Mouse (Mus musculus) heart, embryonic 16.5 days (tissue): ENCODE data around the gene Zfp462. TPM values are rescaled to one million over a fixed set of nuclear protein-coding genes. Genes with fewer than 3 reads are reported as not detected.

ENCODE experiments used
- ATAC-seq: fragments of 200-750 bp; cut with Nextera tagmentation; replicated peaks from 2 replicates; pipeline ENCODE4 v1.8.0; 2017; ENCODE audit warnings: moderate number of reproducible peaks; ENCODE audit not compliant: insufficient read depth, low FRiP score; ENCODE audit errors: extremely low read depth
- H3K27ac ChIP-seq: fragments of 300-500 bp; sonication (generic); 2 replicates; pipeline ENCODE4 v1.5.1; 2014; ENCODE audit warnings: mild to moderate bottlenecking, low read length, control low read depth, moderate library complexity
- H3K27me3 ChIP-seq: fragments of 300-500 bp; sonication (generic); 2 replicates; pipeline ENCODE4 v1.6.1; 2014; ENCODE audit warnings: low read length, mixed read lengths; ENCODE audit not compliant: control insufficient read depth, insufficient read depth
- H3K36me3 ChIP-seq: fragments of 300-500 bp; sonication (generic); 2 replicates; pipeline ENCODE4 v1.6.1; 2014; ENCODE audit not compliant: control insufficient read depth, insufficient read depth
- H3K4me1 ChIP-seq: fragments of 300-500 bp; sonication (generic); 2 replicates; pipeline ENCODE4 v1.6.1; 2014; ENCODE audit warnings: low read length, mixed read lengths; ENCODE audit not compliant: control insufficient read depth, insufficient read depth
- H3K4me2 ChIP-seq: fragments of 300-500 bp; sonication (generic); 2 replicates; pipeline ENCODE4 v1.6.1; 2014; ENCODE audit warnings: low read depth, mild to moderate bottlenecking, control low read depth, low read length
- H3K4me3 ChIP-seq: fragments of 300-500 bp; sonication (generic); 2 replicates; pipeline ENCODE4 v1.5.1; 2014; ENCODE audit warnings: mild to moderate bottlenecking, control low read depth, low read length
- H3K9ac ChIP-seq: fragments of 300-500 bp; sonication (generic); 2 replicates; pipeline ENCODE4 v1.6.1; 2014; ENCODE audit warnings: low read length, control low read depth
- H3K9me3 ChIP-seq: fragments of 300-500 bp; sonication (generic); replicated peaks from 2 replicates; pipeline ENCODE4 v1.6.1; 2016; ENCODE audit warnings: low read length; ENCODE audit not compliant: control insufficient read depth
- WGBS: fragments of 180-500 bp; shearing (Covaris S2); extraction: QIAGEN DNeasy Blood & Tissue Kit; methylation state at CpG from one replicate; pipeline ENCODE4 v1.1.7; 2014; 5-methylcytosine and 5-hydroxymethylcytosine counted together
- polyA plus RNA-seq: library from polyadenylated mRNA; unstranded; fragments of >200 nt; fragmentation: Nextera tagmentation; extraction: Ambion mirVana; gene quantifications from 2 replicates; pipeline ENCODE4 v1.2.1, GENCODE M21; 2015

Gene Zfp462
- polyA plus RNA-seq, 1 experiment from 2014 or later = 1.3 TPM

GRCm38 (mm10) chr4:55058901-55059300, 114.1 kb downstream of the Zfp462 start:
- Histone ChIP-seq H3K4me2 (no peak overlapping the region), H3K4me3 (no peak overlapping the region), H3K9me3 (no peaks in the 10 kb centered on the region), H3K27ac (no peak overlapping the region), H3K4me1 (no peaks in the 10 kb centered on the region), H3K36me3 (peaks cover 3% of the 10 kb centered on the region; the same call in 1 of the 2 replicates), H3K9ac (no peak overlapping the region), H3K27me3 (no peaks in the 10 kb centered on the region)
- WGBS = 80% methylated on average over 5 of the region's 5 CpGs
- ATAC-seq = no peak

- Histone ChIP-seq H3K4me3 (no peak overlapping the region), H3K27me3 (no peaks in the 10 kb centered on the region), H3K27ac (0 out of 2 replicates have a peak overlapping the region, but pooled peaks have one; percentile 18), H3K4me1 (peaks cover 2% of the 10 kb centered on the region; the same call in 1 of the 2 replicates), H3K9ac (no peak overlapping the region), H3K9me3 (no peaks in the 10 kb centered on the region), H3K36me3 (peaks cover 10% of the 10 kb centered on the region; the same call in 1 of the 2 replicates), H3K4me2 (no peak overlapping the region)
- 67% methylated on average over 17 of the region's 17 CpGs for WGBS
- no peak for ATAC-seq
These were observed 121.7 kb downstream of the Zfp462 start for GRCm38 (mm10) chr4:55066341-55067170.

- Histone ChIP-seq H3K9ac (no peak overlapping the region), H3K4me2 (no peak overlapping the region), H3K4me3 (no peak overlapping the region), H3K36me3 (peaks cover 11% of the 10 kb centered on the region; the same call in 1 of the 2 replicates), H3K4me1 (peaks cover 2% of the 10 kb centered on the region; the same call in 1 of the 2 replicates), H3K27ac (no peak overlapping the region), H3K9me3 (no peaks in the 10 kb centered on the region), H3K27me3 (no peaks in the 10 kb centered on the region)
- WGBS = 83% methylated on average over 5 of the region's 5 CpGs
- no peak for ATAC-seq
These were observed 126.7 kb downstream of the Zfp462 start for GRCm38 (mm10) chr4:55071535-55071934.

- no peak overlapping the region for H3K4me2 ChIP-seq
- no peaks in the 10 kb centered on the region for H3K27me3 ChIP-seq
- no peaks in the 10 kb centered on the region for H3K9me3 ChIP-seq
- 65% methylated on average over 11 of the region's 11 CpGs for WGBS
- peaks cover 21% of the 10 kb centered on the region for H3K36me3 ChIP-seq
- no peak for ATAC-seq
- H3K4me3 ChIP-seq = no peak overlapping the region
- H3K27ac ChIP-seq = no peak overlapping the region
- no peak overlapping the region for H3K9ac ChIP-seq
- H3K4me1 ChIP-seq = 0 out of 2 replicates have a peak, but pooled peaks cover 5% of the 10 kb centered on the region
These were observed 132.5 kb downstream of the Zfp462 start for GRCm38 (mm10) chr4:55077133-55077889.

GRCm38 (mm10) chr4:55077902-55078716, 133.3 kb downstream of the Zfp462 start:
- ATAC-seq = no peak
- no peaks in the 10 kb centered on the region for H3K9me3 ChIP-seq
- 0 out of 2 replicates have a peak, but pooled peaks cover 5% of the 10 kb centered on the region for H3K4me1 ChIP-seq
- H3K4me3 ChIP-seq = no peak overlapping the region
- no peak overlapping the region for H3K4me2 ChIP-seq
- no peak overlapping the region for H3K9ac ChIP-seq
- H3K27ac ChIP-seq = no peak overlapping the region
- no peaks in the 10 kb centered on the region for H3K27me3 ChIP-seq
- 68% methylated on average over 16 of the region's 16 CpGs for WGBS
- peaks cover 19% of the 10 kb centered on the region for H3K36me3 ChIP-seq

- peaks cover 16% of the 10 kb centered on the region for H3K36me3 ChIP-seq
- no peak overlapping the region for H3K27ac ChIP-seq
- H3K4me2 ChIP-seq = no peak overlapping the region
- H3K4me3 ChIP-seq = no peak overlapping the region
- H3K4me1 ChIP-seq = peaks cover 5% of the 10 kb centered on the region; the same call in 1 of the 2 replicates
- WGBS = 90% methylated on average over 9 of the region's 9 CpGs
- no peak overlapping the region for H3K9ac ChIP-seq
- no peaks in the 10 kb centered on the region for H3K9me3 ChIP-seq
- H3K27me3 ChIP-seq = no peaks in the 10 kb centered on the region
- no peak for ATAC-seq
These were observed 134.2 kb downstream of the Zfp462 start for GRCm38 (mm10) chr4:55079056-55079455.

- Histone ChIP-seq H3K36me3 (peaks cover 16% of the 10 kb centered on the region), H3K27ac (no peak overlapping the region), H3K4me3 (no peak overlapping the region), H3K9ac (no peak overlapping the region), H3K27me3 (no peaks in the 10 kb centered on the region), H3K9me3 (no peaks in the 10 kb centered on the region), H3K4me2 (no peak overlapping the region), H3K4me1 (peaks cover 3% of the 10 kb centered on the region; the same call in 1 of the 2 replicates)
- ATAC-seq = no peak
- 47% methylated on average over 6 of the region's 6 CpGs for WGBS
These were observed 139.3 kb downstream of the Zfp462 start for GRCm38 (mm10) chr4:55084080-55084688.

- 84% methylated on average over 3 of the region's 3 CpGs for WGBS
These were observed 143.3 kb downstream of the Zfp462 start for GRCm38 (mm10) chr4:55088153-55088552.

More at GRCm38 (mm10) chr4:55088153-55088552, 143.3 kb downstream of the Zfp462 start:
- H3K27me3 ChIP-seq = no peaks in the 10 kb centered on the region
- H3K4me1 ChIP-seq = peaks cover 3% of the 10 kb centered on the region; the same call in 1 of the 2 replicates
- no peak overlapping the region for H3K27ac ChIP-seq
- H3K9me3 ChIP-seq = no peaks in the 10 kb centered on the region
- no peak for ATAC-seq
- no peak overlapping the region for H3K4me3 ChIP-seq
- no peak overlapping the region for H3K4me2 ChIP-seq
- H3K36me3 ChIP-seq = peaks cover 4% of the 10 kb centered on the region; the same call in 1 of the 2 replicates
- no peak overlapping the region for H3K9ac ChIP-seq
